Mouse (Mus musculus) hindbrain, postnatal 0 days (tissue): ENCODE data around the gene Mif. TPM values are rescaled to one million over a fixed set of nuclear protein-coding genes. Genes with fewer than 3 reads are reported as not detected.
"Not testable (repeated sequence)": the region's sequence is repeated elsewhere in the genome, so short reads cannot be mapped to it uniquely, and the experiment has no call there.

Experiments
- ATAC-seq: fragments of 200-750 bp; cut with Nextera tagmentation; 2 replicates; pipeline ENCODE4 v1.8.0; 2017; ENCODE audit warnings: mild to moderate bottlenecking, moderate TSS enrichment, moderate library complexity
- DNase-seq: peaks from one replicate; pipeline ENCODE4 v3.0.0-alpha.2; 2015; ENCODE audit warnings: low spot score
- H3K27ac ChIP-seq: fragments of 300-500 bp; sonication (generic); 2 replicates; pipeline ENCODE4 v1.5.1; 2014; ENCODE audit warnings: mild to moderate bottlenecking
- H3K27me3 ChIP-seq: fragments of 300-500 bp; sonication (generic); 2 replicates; pipeline ENCODE4 v1.6.1; 2014; ENCODE audit warnings: low read length, mixed read lengths; ENCODE audit not compliant: insufficient read depth
- H3K36me3 ChIP-seq: fragments of 300-500 bp; sonication (generic); 2 replicates; pipeline ENCODE4 v1.6.1; 2014; ENCODE audit warnings: low read length, mixed read lengths; ENCODE audit not compliant: insufficient read depth
- H3K4me1 ChIP-seq: fragments of 300-500 bp; sonication (generic); 2 replicates; pipeline ENCODE4 v1.6.1; 2014; ENCODE audit warnings: antibody characterized with exemption, low read length, mixed read lengths; ENCODE audit not compliant: insufficient read depth
- H3K4me2 ChIP-seq: fragments of 300-500 bp; sonication (generic); 2 replicates; pipeline ENCODE4 v1.6.1; 2014; ENCODE audit warnings: low read depth, mild to moderate bottlenecking, low read length, moderate library complexity, mixed read lengths
- H3K4me3 ChIP-seq: fragments of 300-500 bp; sonication (generic); 2 replicates; pipeline ENCODE4 v1.5.1; 2014; ENCODE audit warnings: low read length
- H3K9ac ChIP-seq: fragments of 300-500 bp; sonication (generic); replicated peaks from 2 replicates; pipeline ENCODE4 v1.6.1; 2014; ENCODE audit warnings: mild to moderate bottlenecking, low read length, moderate library complexity, mixed read lengths
- H3K9me3 ChIP-seq: fragments of 300-500 bp; sonication (generic); 2 replicates; pipeline ENCODE4 v1.6.1; 2016; ENCODE audit warnings: low read length, mixed read lengths
- CTCF ChIP-seq: IDR thresholded peaks from 2 replicates; pipeline ENCODE4 v1.5.1; 2016; ENCODE audit warnings: antibody characterized with exemption, control low read depth, low read depth
- WGBS: fragments of 180-500 bp; shearing (Covaris S2); extraction: QIAGEN DNeasy Blood & Tissue Kit; methylation state at CpG from one replicate; pipeline ENCODE4 v1.1.7; 2014; 5-methylcytosine and 5-hydroxymethylcytosine counted together
- polyA plus RNA-seq: library from polyadenylated mRNA; unstranded; fragments of >200 nt; fragmentation: Nextera tagmentation; extraction: Ambion mirVana; gene quantifications from 2 replicates; pipeline ENCODE4 v1.2.1, GENCODE M21; 2015
- total RNA-seq: library from RNA; depleted of rRNA; stranded (reverse); fragments of >200 nt; gene quantifications from 2 replicates; pipeline ENCODE4 v1.2.3, GENCODE M21; 2014

Gene Mif
- total and polyA plus RNA-seq, 2 experiments from 2014 or later = 1,072 to 1,891 TPM

GRCm38 (mm10) chr10:75895730-75896129, 35.7 kb upstream of the Mif start:
- 89% methylated on average over 5 of the region's 5 CpGs for WGBS
- peaks cover 34% of the 10 kb centered on the region for H3K36me3 ChIP-seq
- no peak for TF ChIP-seq CTCF

DNA sequence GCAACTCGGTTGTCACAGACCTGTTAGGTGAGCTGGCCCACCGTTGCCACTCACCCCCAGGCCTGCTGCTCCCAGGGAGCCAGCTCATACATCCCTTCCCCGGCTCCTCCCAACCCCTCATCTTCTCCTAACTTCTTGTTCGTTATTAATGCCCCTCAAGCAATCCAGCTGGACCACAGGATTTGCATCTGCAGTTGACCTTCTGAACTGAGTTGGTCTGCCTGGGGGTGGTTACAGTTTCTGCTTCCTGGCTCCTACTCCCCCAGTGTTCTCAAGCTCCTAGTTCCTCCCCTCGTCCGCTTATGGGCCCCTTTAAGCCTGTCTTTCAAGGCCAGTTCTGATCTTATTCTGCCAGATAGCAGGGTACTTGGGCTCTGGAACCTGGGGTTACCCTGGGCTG, 34.6 kb upstream of the Mif start:
- TF ChIP-seq CTCF = no peak
- ATAC-seq (no peak), DNase-seq (no peak)
- peaks cover 28% of the 10 kb centered on the region for H3K36me3 ChIP-seq
- H3K9me3 ChIP-seq = no peaks in the 10 kb centered on the region
- H3K27ac ChIP-seq = no peak overlapping the region
- no peaks in the 10 kb centered on the region for H3K27me3 ChIP-seq
- peaks cover 4% of the 10 kb centered on the region for H3K4me1 ChIP-seq
- no peak overlapping the region for H3K9ac ChIP-seq
- H3K4me3 ChIP-seq = no peak overlapping the region
- H3K4me2 ChIP-seq = no peak overlapping the region
- WGBS = 77% methylated on average over 6 of the region's 6 CpGs

More at GRCm38 (mm10) chr10:75895730-75896129, 35.7 kb upstream of the Mif start:
- no peaks in the 10 kb centered on the region for H3K27me3 ChIP-seq
- no peak overlapping the region for H3K4me2 ChIP-seq
- no peak overlapping the region for H3K4me3 ChIP-seq
- no peak overlapping the region for H3K9ac ChIP-seq
- ATAC-seq (no peak), DNase-seq (no peak)
- no peak overlapping the region for H3K27ac ChIP-seq
- peaks cover 4% of the 10 kb centered on the region for H3K4me1 ChIP-seq
- H3K9me3 ChIP-seq = no peaks in the 10 kb centered on the region

DNA sequence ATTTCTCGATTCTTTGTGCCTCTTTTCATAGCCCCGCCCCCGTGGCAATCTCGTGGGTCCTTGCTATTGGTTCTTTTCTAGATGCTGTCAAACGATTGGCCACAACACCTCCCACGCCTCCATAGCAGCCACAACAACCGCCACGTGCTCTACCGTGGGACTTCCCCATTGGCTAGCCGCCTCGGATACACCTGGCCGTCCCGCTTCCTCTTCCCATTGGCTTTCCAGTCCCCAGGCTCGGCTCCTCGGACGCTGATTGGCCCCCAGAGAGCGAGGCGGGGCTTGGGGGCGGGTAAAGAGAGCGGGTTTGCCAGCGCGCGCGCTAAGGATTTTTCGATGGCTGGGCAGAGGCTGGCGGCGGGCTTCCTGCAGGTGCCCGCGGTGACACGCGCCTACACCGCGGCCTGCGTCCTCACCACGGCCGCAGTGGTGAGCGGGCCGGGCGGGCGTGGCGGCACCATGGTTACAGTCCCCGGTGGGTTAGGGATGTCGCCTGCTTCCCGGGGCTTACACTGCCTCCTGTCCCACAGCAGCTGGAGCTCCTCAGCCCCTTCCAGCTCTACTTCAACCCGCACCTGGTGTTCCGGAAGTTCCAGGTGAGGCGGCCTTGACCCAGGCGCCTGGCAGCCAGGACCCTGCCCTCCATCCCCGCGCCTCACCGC, 33.2 kb upstream of the Mif start, which contains the start of gene Derl3:
Gene Derl3 (plus strand): TSS at position 325 of the 662 bp plus-strand sequence.
- WGBS = 2% methylated on average over 49 of the region's 51 CpGs
- DNase-seq = peak; percentile 98
- Histone ChIP-seq H3K27ac (peak within 1 kb of the TSS; percentile 41), H3K9me3 (no peaks in the 10 kb centered on the region), H3K4me1 (peaks cover 4% of the 10 kb centered on the region), H3K9ac (peak within 1 kb of the TSS; percentile 52; the same call in 1 of the 2 replicates), H3K4me3 (peak within 1 kb of the TSS; percentile 40), H3K27me3 (no peaks in the 10 kb centered on the region), H3K36me3 (peaks cover 24% of the 10 kb centered on the region), H3K4me2 (peak within 1 kb of the TSS; percentile 85)
- ATAC-seq = peak; percentile 99
- no peak for TF ChIP-seq CTCF

GRCm38 (mm10) chr10:75889406-75890153, 29.5 kb upstream of the Mif start:
- no peak for ATAC-seq
- Histone ChIP-seq H3K4me2 (no peak overlapping the region), H3K9me3 (no peaks in the 10 kb centered on the region), H3K27ac (no peak overlapping the region), H3K27me3 (no peaks in the 10 kb centered on the region), H3K36me3 (0 out of 2 replicates have a peak, but pooled peaks cover 3% of the 10 kb centered on the region), H3K4me1 (peaks cover 4% of the 10 kb centered on the region), H3K9ac (no peak overlapping the region), H3K4me3 (no peak overlapping the region)
- 48% methylated on average over 8 of the region's 8 CpGs for WGBS
- no peak for DNase-seq
- TF ChIP-seq CTCF = no peak

- DNase-seq, H3K27ac ChIP-seq, H3K36me3 ChIP-seq, H3K27me3 ChIP-seq, H3K4me3 ChIP-seq, H3K9me3 ChIP-seq, H3K4me2 ChIP-seq, ATAC-seq, H3K4me1 ChIP-seq, H3K9ac ChIP-seq: not testable (repeated sequence)
- 85% methylated on average over 5 of the region's 5 CpGs for WGBS
Observed at GRCm38 (mm10) chr10:75887504-75887903, 27.5 kb upstream of the Mif start.

GRCm38 (mm10) chr10:75884742-75885141, 24.7 kb upstream of the Mif start:
- no peak for TF ChIP-seq CTCF
- Histone ChIP-seq H3K9me3 (no peaks in the 10 kb centered on the region), H3K4me1 (no peaks in the 10 kb centered on the region), H3K27me3 (no peaks in the 10 kb centered on the region), H3K9ac (no peak overlapping the region), H3K27ac (no peak overlapping the region), H3K4me3 (no peak overlapping the region), H3K4me2 (no peak overlapping the region), H3K36me3 (no peaks in the 10 kb centered on the region)
- DNase-seq (no peak), ATAC-seq (no peak)
- WGBS = 94% methylated on average over 8 of the region's 8 CpGs

GRCm38 (mm10) chr10:75883232-75883552, 23.2 kb upstream of the Mif start:
- Histone ChIP-seq H3K9ac (no peak overlapping the region), H3K4me1 (no peaks in the 10 kb centered on the region), H3K27me3 (no peaks in the 10 kb centered on the region), H3K9me3 (no peaks in the 10 kb centered on the region), H3K36me3 (no peaks in the 10 kb centered on the region), H3K4me2 (peak overlapping the region; percentile 27; the same call in 1 of the 2 replicates), H3K27ac (no peak overlapping the region), H3K4me3 (no peak overlapping the region)
- under 1% methylated on average over 10 of the region's 10 CpGs for WGBS
- ATAC-seq (peak; percentile 82), DNase-seq (peak; percentile 89)
- TF ChIP-seq CTCF = peak; percentile 75
